Mouse (Mus musculus) left cerebral cortex, adult 8-10 months (tissue): ENCODE measurements around the gene Lhfpl5. TPM values are rescaled to one million over a fixed set of nuclear protein-coding genes. Genes with fewer than 3 reads are reported as not detected.
"Not testable (repeated sequence)": the region's sequence is repeated elsewhere in the genome, so short reads cannot be mapped to it uniquely, and the experiment has no call there.

ENCODE experiments used
- DNase-seq, 2 experiments: peaks; one replicate each; pipeline ENCODE4 v3.0.0; 2022; ENCODE audit warnings: low spot score in 2 of 2
- total RNA-seq, 4 experiments: library from RNA; stranded (reverse); gene quantifications; 2 replicates each; pipeline ENCODE4 v1.2.4; 2022

The Lhfpl5 gene
- total RNA-seq = 1 to 10 TPM; 4.0 to 6.1 (median 5.3) TPM

GRCm38 (mm10) chr17:28575244-28576125 is at the start of gene Lhfpl5:
Lhfpl5 (plus strand) TSS chr17:28575641.
- DNase-seq = no peak

- no peak for DNase-seq
Measured at GRCm38 (mm10) chr17:28527184-28528042, 48.0 kb upstream of the Lhfpl5 start.

- peak; percentile 54 to 73 for DNase-seq
Measured at GRCm38 (mm10) chr17:28528043-28528351, 47.4 kb upstream of the Lhfpl5 start.

- no peak for DNase-seq
Measured at GRCm38 (mm10) chr17:28529116-28529515, 46.3 kb upstream of the Lhfpl5 start.

- no peak for DNase-seq
Measured at GRCm38 (mm10) chr17:28530506-28530905, 44.9 kb upstream of the Lhfpl5 start, which contains the start of gene Armc12. Armc12 (plus strand) TSS chr17:28530806.

GRCm38 (mm10) chr17:28531946-28532345 is 43.5 kb upstream of the Lhfpl5 start:
- no peak for DNase-seq

GRCm38 (mm10) chr17:28532557-28532956 is 42.9 kb upstream of the Lhfpl5 start:
- DNase-seq = no peak

GRCm38 (mm10) chr17:28533327-28533726 is 42.1 kb upstream of the Lhfpl5 start:
- no peak for DNase-seq

GRCm38 (mm10) chr17:28537881-28538280 is 37.6 kb upstream of the Lhfpl5 start:
- DNase-seq = no peak

GRCm38 (mm10) chr17:28546925-28547324 is 28.5 kb upstream of the Lhfpl5 start:
- DNase-seq = no peak

- no peak for DNase-seq
Measured at GRCm38 (mm10) chr17:28548550-28548949, 26.9 kb upstream of the Lhfpl5 start.

- DNase-seq = no peak
Measured at GRCm38 (mm10) chr17:28549111-28549510, 26.3 kb upstream of the Lhfpl5 start, which contains the start of gene Clpsl2. Clpsl2 (plus strand) TSS chr17:28549411.

- peak; percentile 45 to 55 for DNase-seq
Measured at GRCm38 (mm10) chr17:28553040-28553793, 22.2 kb upstream of the Lhfpl5 start.

- not testable (repeated sequence) for DNase-seq
Measured at GRCm38 (mm10) chr17:28554021-28554420, 21.4 kb upstream of the Lhfpl5 start.

- no peak for DNase-seq
Measured at GRCm38 (mm10) chr17:28556635-28557396, 18.6 kb upstream of the Lhfpl5 start.

- no peak for DNase-seq
Measured at GRCm38 (mm10) chr17:28557772-28558171, 17.7 kb upstream of the Lhfpl5 start.

- DNase-seq = no peak
Measured at GRCm38 (mm10) chr17:28560598-28560997, 14.8 kb upstream of the Lhfpl5 start, which contains the start of gene Clps. Clps (minus strand) TSS chr17:28560766.

GRCm38 (mm10) chr17:28561613-28562012 is 13.8 kb upstream of the Lhfpl5 start:
- no peak for DNase-seq

- no peak for DNase-seq
Measured at GRCm38 (mm10) chr17:28565181-28565580, 10.3 kb upstream of the Lhfpl5 start.

GRCm38 (mm10) chr17:28567541-28567940 is 7.9 kb upstream of the Lhfpl5 start:
- no peak for DNase-seq

- no peak for DNase-seq
Measured at GRCm38 (mm10) chr17:28571868-28572267, 3.6 kb upstream of the Lhfpl5 start.
